Mouse (Mus musculus): Measurements from ENCODE around the gene Tmem202. TPM values are rescaled to one million over a fixed set of nuclear protein-coding genes. Genes with fewer than 3 reads are reported as not detected.

The Tmem202 gene
- total RNA-seq (2014; rRNA removed), result 1.5 and 3.7 TPM in 2 replicates
- 1.1 and 1.6 TPM in 2 replicates for polyA plus RNA-seq (2015; fragmentation: Nextera tagmentation; extraction: Ambion mirVana)

- peak within 1 kb of the TSS; percentile 71; the same call in 1 of the 2 replicates for H3K27ac ChIP-seq
- DNase-seq (ENCODE audit: low spot score) (peak; percentile 94), ATAC-seq (peak; percentile 96)
- no peaks in the 10 kb centered on the region for H3K9me3 ChIP-seq (ENCODE audit: low read length)
- peak within 1 kb of the TSS; percentile 72 for H3K9ac ChIP-seq (replicated peaks; ENCODE audit: low read length)
- H3K27me3 ChIP-seq (ENCODE audit: insufficient read depth, low read length), result no peaks in the 10 kb centered on the region
- no peaks in the 10 kb centered on the region for H3K36me3 ChIP-seq (ENCODE audit: insufficient read depth, low read length)
- WGBS, result 2% methylated on average over 55 of the region's 55 CpGs
- peak within 1 kb of the TSS; percentile 91 for H3K4me2 ChIP-seq (ENCODE audit: low read depth, low read length)
- peak within 1 kb of the TSS; percentile 68 for H3K4me3 ChIP-seq (ENCODE audit: low read length)
- peaks cover 15% of the 10 kb centered on the region for H3K4me1 ChIP-seq (ENCODE audit: insufficient read depth, low read length)
- no peak for TF ChIP-seq CTCF (IDR thresholded peaks at IDR 0.05; ENCODE audit: low read depth)
Observed at GRCm38 (mm10) chr9:59539441-59540137, at the start of gene Tmem202, which contains the start of gene Hexa. Gene Tmem202 (minus strand): TSS chr9:59539847. Gene Hexa (plus strand): TSS chr9:59539540.

- Histone ChIP-seq H3K27ac (peak overlapping the region; percentile 79), H3K27me3 (ENCODE audit: insufficient read depth, low read length) (no peaks in the 10 kb centered on the region), H3K4me3 (ENCODE audit: low read length) (peak overlapping the region; percentile 16; the same call in 1 of the 2 replicates), H3K4me2 (ENCODE audit: low read depth, low read length) (peak overlapping the region; percentile 51), H3K9ac (replicated peaks; ENCODE audit: low read length) (no peak overlapping the region), H3K9me3 (ENCODE audit: low read length) (no peaks in the 10 kb centered on the region), H3K36me3 (ENCODE audit: insufficient read depth, low read length) (no peaks in the 10 kb centered on the region), H3K4me1 (ENCODE audit: insufficient read depth, low read length) (peaks cover 9% of the 10 kb centered on the region; the same call in 1 of the 2 replicates)
- 15% methylated on average over 12 of the region's 12 CpGs for WGBS
- no peak for TF ChIP-seq CTCF (IDR thresholded peaks at IDR 0.05; ENCODE audit: low read depth)
- peak; percentile 88 for ATAC-seq
- DNase-seq (ENCODE audit: low spot score), result peak; percentile 90
Observed at GRCm38 (mm10) chr9:59588710-59589671, 49.3 kb upstream of the Tmem202 start.

GRCm38 (mm10) chr9:59588252-59588651 is 48.6 kb upstream of the Tmem202 start:
- no peaks in the 10 kb centered on the region for H3K9me3 ChIP-seq (ENCODE audit: low read length)
- H3K4me3 ChIP-seq (ENCODE audit: low read length), result no peak overlapping the region
- H3K27me3 ChIP-seq (ENCODE audit: insufficient read depth, low read length), result no peaks in the 10 kb centered on the region
- 19% methylated on average over 5 of the region's 5 CpGs for whole genome bisulfite sequencing
- no peak overlapping the region for H3K9ac ChIP-seq (replicated peaks; ENCODE audit: low read length)
- ATAC-seq, result peak; percentile 65
- peak overlapping the region; percentile 51 for H3K4me2 ChIP-seq (ENCODE audit: low read depth, low read length)
- TF ChIP-seq CTCF (IDR thresholded peaks at IDR 0.05; ENCODE audit: low read depth), result no peak
- H3K4me1 ChIP-seq (ENCODE audit: insufficient read depth, low read length), result peaks cover 9% of the 10 kb centered on the region; the same call in 1 of the 2 replicates
- peak; percentile 71 for DNase-seq (ENCODE audit: low spot score)
- H3K36me3 ChIP-seq (ENCODE audit: insufficient read depth, low read length), result no peaks in the 10 kb centered on the region
- peak overlapping the region; percentile 79 for H3K27ac ChIP-seq

- Histone ChIP-seq H3K4me1 (ENCODE audit: insufficient read depth, low read length) (peaks cover 9% of the 10 kb centered on the region; the same call in 1 of the 2 replicates), H3K4me3 (ENCODE audit: low read length) (peak overlapping the region; percentile 5; the same call in 1 of the 2 replicates), H3K9ac (replicated peaks; ENCODE audit: low read length) (no peak overlapping the region), H3K36me3 (ENCODE audit: insufficient read depth, low read length) (no peaks in the 10 kb centered on the region), H3K27me3 (ENCODE audit: insufficient read depth, low read length) (no peaks in the 10 kb centered on the region), H3K27ac (no peak overlapping the region), H3K9me3 (ENCODE audit: low read length) (no peaks in the 10 kb centered on the region), H3K4me2 (ENCODE audit: low read depth, low read length) (peak overlapping the region; percentile 36)
- ATAC-seq, result peak; percentile 66
- DNase-seq (ENCODE audit: low spot score), result peak; percentile 88
- 8% methylated on average over 13 of the region's 13 CpGs for WGBS
- peak; percentile 90 for TF ChIP-seq CTCF (IDR thresholded peaks at IDR 0.05; ENCODE audit: low read depth)
Observed at GRCm38 (mm10) chr9:59584871-59585308, 45.2 kb upstream of the Tmem202 start.

GRCm38 (mm10) chr9:59578505-59578867 is 38.8 kb upstream of the Tmem202 start:
- Histone ChIP-seq H3K27me3 (ENCODE audit: insufficient read depth, low read length) (no peaks in the 10 kb centered on the region), H3K9ac (replicated peaks; ENCODE audit: low read length) (peak overlapping the region; percentile 67), H3K36me3 (ENCODE audit: insufficient read depth, low read length) (no peaks in the 10 kb centered on the region), H3K4me2 (ENCODE audit: low read depth, low read length) (peak overlapping the region; percentile 77), H3K4me3 (ENCODE audit: low read length) (peak overlapping the region; percentile 53), H3K9me3 (ENCODE audit: low read length) (no peaks in the 10 kb centered on the region), H3K27ac (peak overlapping the region; percentile 63; the same call in 1 of the 2 replicates), H3K4me1 (ENCODE audit: insufficient read depth, low read length) (no peaks in the 10 kb centered on the region)
- no peak for TF ChIP-seq CTCF (IDR thresholded peaks at IDR 0.05; ENCODE audit: low read depth)
- DNase-seq (ENCODE audit: low spot score), result no peak
- no peak for ATAC-seq
- under 1% methylated on average over 19 of the region's 20 CpGs for WGBS

- Histone ChIP-seq H3K27me3 (ENCODE audit: insufficient read depth, low read length) (no peaks in the 10 kb centered on the region), H3K4me1 (ENCODE audit: insufficient read depth, low read length) (no peaks in the 10 kb centered on the region), H3K4me3 (ENCODE audit: low read length) (peak within 1 kb of the TSS; percentile 53), H3K9ac (replicated peaks; ENCODE audit: low read length) (peak within 1 kb of the TSS; percentile 67), H3K27ac (peak within 1 kb of the TSS; percentile 63), H3K36me3 (ENCODE audit: insufficient read depth, low read length) (no peaks in the 10 kb centered on the region), H3K9me3 (ENCODE audit: low read length) (no peaks in the 10 kb centered on the region), H3K4me2 (ENCODE audit: low read depth, low read length) (peak within 1 kb of the TSS; percentile 77)
- ATAC-seq, result peak; percentile 96
- peak; percentile 96 for DNase-seq (ENCODE audit: low spot score)
- 0 out of 2 replicates have a peak, but pooled peaks have one; percentile 19 for TF ChIP-seq CTCF (IDR thresholded peaks at IDR 0.05; ENCODE audit: low read depth)
- WGBS, result under 1% methylated on average over 50 of the region's 61 CpGs
Observed at GRCm38 (mm10) chr9:59577844-59578504, 38.3 kb upstream of the Tmem202 start, which contains the start of gene Celf6. Gene Celf6 (plus strand): TSS chr9:59577917.
